Mouse (Mus musculus) gastrocnemius, postnatal 4 days (tissue): ENCODE data around the gene Tecr. TPM values are rescaled to one million over a fixed set of nuclear protein-coding genes. Genes with fewer than 3 reads are reported as not detected.
A peak's percentile ranks its signal among the peaks of the same experiment; 100 is the strongest.

Experiments used
- DNase-seq, 2 experiments: peaks; one replicate each; pipeline ENCODE4 v3.0.0; 2021 to 2022; ENCODE audit warnings: low spot score in 2 of 2, mixed read lengths in 2 of 2
- total RNA-seq, 2 experiments: library from RNA; stranded (reverse); gene quantifications; 2 replicates each; pipeline ENCODE4 v1.2.3; 2021

Tecr gene
- total RNA-seq, 2 experiments from 2014 or later: 276 to 303 TPM

DNA sequence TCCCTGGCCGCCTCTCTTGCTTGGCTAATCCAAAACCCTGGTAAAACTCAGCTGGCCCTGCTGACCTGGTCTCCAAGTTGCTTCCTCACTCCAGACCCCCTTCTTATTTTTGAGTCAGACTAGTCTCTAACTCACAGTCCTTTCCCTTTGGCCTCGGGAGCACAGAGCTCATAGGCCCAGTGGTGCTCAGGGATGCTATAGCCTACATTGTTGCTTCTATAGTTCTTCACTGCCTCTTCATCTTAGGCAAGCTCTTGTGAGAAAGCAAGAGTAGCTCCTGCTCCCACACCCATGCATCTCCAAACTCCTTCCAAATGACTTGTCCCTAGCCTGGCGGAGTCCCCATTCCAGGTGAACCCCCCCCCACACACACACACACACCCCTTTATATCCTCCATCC lies 40.1 kb downstream of the Tecr start:
- DNase-seq: no peak

DNA sequence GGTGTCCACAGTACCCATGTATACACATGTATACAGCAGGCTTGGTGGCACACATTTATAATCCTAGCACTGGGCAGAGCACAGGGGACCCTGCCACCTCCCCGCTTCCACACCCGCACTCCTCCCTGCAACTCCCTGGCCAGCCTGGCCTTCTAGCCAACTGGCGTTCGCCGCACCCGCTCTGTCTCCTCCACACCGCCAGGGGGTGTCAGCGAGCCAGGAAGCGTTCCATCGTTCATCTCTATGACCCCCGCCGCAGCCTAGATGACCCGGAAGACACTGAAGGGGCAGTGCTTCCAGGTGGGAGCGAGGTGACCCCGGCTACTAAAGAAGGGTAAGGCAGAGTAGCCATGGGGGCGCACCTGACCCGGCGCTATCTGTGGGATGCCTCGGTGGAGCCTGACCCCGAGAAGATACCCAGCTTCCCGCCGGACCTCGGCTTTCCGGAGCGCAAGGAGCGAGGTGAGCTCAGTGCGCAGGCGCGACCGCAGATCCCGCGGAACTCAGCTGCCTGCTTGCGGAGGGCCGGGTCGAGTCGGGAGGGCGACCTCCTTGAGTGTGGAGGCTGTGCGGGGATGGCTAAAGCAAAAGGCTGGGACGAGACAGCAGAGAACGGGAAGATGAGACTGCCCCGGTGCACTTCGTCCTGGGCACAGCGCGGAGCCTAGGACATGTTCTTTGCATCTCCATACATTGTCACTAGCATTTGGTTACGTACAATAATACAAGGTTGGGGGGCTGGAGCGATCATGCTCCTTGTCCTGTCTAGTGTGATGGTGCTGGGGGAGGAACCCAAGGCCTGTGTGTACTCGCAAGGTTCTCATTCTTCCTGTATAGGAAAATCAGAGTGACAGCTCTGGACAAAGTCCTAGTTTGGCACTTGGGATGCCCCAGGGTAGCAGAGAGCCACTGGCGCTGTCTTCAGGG lies 41.0 kb downstream of the Tecr start, which contains the start of gene Ndufb7:
Gene Ndufb7, plus strand, starts transcription at position 203 of the 927 bp plus-strand sequence.
- DNase-seq: peak; percentile 96

DNA sequence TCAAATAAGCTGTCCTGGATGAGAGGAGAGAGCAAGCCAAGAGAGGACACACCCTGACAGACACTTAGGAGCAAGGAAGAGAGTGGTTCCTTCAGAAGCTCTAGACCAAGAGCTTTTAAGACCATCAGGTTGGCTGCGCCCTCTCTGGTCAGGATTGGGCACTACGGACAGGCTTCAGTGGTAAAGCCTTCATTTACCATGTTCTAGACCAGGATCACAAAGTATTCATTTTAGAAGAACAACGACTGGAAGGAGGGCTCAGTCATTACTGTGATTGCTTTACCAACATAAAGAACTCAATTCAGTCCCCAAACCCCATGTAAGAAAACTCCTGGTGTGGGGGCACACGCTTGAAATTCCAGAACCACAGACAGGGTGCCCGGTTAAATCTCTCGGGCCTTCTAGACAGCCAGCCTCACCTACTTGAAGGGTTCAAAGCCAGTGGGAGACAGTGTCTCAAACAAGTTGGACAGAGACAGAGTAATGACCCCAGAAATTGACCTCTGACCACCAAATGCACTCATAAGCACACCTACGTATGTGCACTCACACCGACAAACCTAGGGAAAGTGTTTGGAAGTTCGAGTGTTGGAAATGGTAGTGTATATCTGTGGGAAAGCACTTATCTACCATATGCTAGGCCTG lies 41.9 kb downstream of the Tecr start:
- no peak for DNase-seq

DNA sequence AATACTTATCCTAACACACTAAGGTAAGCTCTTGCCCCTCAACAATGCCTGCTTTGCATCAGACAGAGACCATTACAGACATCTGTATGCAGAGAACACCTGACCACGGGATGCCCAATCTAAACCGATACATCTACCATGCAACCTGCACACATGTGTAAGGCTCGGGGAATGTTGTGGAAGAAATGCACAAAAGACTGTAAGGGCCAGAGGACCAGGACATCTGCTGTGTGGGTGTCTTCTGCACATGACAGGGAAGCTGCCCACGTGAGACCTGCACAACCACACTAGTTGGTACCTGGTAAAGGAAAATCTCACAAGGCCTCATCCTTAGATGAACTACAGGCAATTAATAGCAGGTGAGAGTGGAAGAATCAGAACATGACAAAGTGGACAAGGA lies 44.5 kb downstream of the Tecr start:
- DNase-seq: no peak

DNA sequence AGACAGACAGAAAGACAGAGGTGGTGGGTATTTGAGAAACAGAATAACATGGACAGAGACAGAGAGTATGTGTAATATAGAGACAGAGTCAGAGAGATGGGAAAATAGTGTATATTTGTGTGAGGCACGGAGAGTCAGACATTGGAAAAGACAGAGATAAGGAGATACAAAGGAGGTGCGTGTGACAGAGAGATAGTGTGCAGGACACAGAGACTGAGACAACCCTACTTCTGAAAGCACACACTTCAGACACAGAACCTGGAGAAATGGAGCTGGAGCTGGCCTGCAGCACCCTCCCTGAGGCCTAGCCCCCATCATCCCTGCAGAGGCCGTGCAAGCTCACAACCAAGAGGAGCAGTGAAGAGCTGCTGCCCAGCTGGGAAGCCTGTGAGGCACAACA lies 45.1 kb downstream of the Tecr start:
- DNase-seq: no peak

DNA sequence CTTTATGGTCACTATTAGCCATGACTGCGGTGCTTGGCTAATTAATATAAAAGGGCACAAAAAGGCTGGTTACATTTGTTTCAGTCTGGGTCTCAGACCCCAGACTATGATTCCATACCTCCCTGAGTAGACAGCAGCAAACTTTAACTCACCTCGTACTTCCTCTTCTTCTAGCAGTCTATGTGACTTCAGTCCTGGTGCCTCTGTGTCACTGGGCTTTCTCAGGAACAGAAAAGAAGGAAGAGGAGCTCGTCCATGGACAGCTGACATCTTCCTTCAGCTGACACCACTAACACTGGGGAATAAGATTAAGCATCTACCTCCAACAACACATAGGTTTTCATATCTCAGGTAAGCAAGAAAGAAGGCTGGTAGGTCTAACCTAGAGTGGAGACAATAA lies 72.0 kb downstream of the Tecr start, which contains the start of gene Olfr370:
Gene Olfr370, plus strand, starts transcription at position 45 of the 400 bp plus-strand sequence.
- no peak for DNase-seq

DNA sequence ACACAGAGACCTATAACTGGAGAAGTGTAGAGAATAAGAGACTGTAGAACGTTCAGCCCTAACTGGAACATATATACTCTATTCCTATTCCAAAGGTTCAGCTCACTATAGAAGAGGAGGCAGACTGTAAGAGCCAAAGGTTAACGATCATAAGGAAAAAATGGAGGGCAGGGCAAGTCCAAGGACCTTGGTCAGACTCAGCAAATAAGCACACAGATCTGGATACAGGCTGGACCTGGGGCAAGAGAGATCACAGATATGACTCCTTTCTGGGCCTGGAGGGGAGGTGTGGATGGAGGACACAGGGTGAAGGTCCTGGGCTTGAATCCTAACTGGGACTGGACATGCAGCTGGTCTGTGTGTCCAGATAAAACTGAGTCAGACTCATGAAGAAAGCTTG lies 73.0 kb downstream of the Tecr start:
- no peak for DNase-seq

Other genes starting within 250 kb of the Tecr start
- gene Clgn, start 218.1 kb downstream of the Tecr start, total RNA-seq: under 1 TPM in 1 of 2 experiments, not detected in 1; 0.10 TPM
- gene Scoc, start 149.6 kb downstream of the Tecr start, total RNA-seq: 10 to 100 TPM; 40.3 to 49.4 TPM
- not detected for gene Olfr370, start 72.2 kb downstream of the Tecr start, total RNA-seq
- 100 to 1,000 TPM; 366 to 378 TPM for gene Ndufb7, start 41.3 kb downstream of the Tecr start, total RNA-seq
- 10 to 100 TPM; 17.7 to 20.6 TPM for gene Dnajb1, start 222 bp upstream of the Tecr start, total RNA-seq
- gene Gipc1, start 44.7 kb upstream of the Tecr start, total RNA-seq: 10 to 100 TPM; 42.5 to 51.7 TPM
- gene Ptger1, start 58.7 kb upstream of the Tecr start, total RNA-seq: under 1 TPM; 0.49 to 0.98 TPM
- 10 to 100 TPM; 56.6 to 60.0 TPM for gene Pkn1, start 91.2 kb upstream of the Tecr start, total RNA-seq
- gene Ddx39, start 107.2 kb upstream of the Tecr start, total RNA-seq: 10 to 100 TPM; 26.1 to 27.5 TPM
- gene Adgre5, start 133.4 kb upstream of the Tecr start, total RNA-seq: 10 to 100 TPM; 82.7 to 83.4 TPM